Mouse (Mus musculus) ovary, postnatal 36 days (tissue): ENCODE results near the gene Trim67.

Source experiments
- DNase-seq: peaks from one replicate; pipeline ENCODE4 v3.0.0; 2022; ENCODE audit warnings: low spot score, mixed read lengths

Trim67 gene

GRCm38 (mm10) chr8:124794486-124794780, 1.5 kb downstream of the Trim67 start:
- DNase-seq: peak; percentile 49

- no peak for DNase-seq
These were observed 3.0 kb downstream of the Trim67 start for GRCm38 (mm10) chr8:124795781-124796488.

- no peak for DNase-seq
These were observed 7.7 kb downstream of the Trim67 start for GRCm38 (mm10) chr8:124800542-124800941.

- no peak for DNase-seq
These were observed 11.2 kb downstream of the Trim67 start for GRCm38 (mm10) chr8:124803824-124804702.

- DNase-seq: no peak
These were observed 13.1 kb downstream of the Trim67 start for GRCm38 (mm10) chr8:124805990-124806389.

GRCm38 (mm10) chr8:124809419-124809818, 16.5 kb downstream of the Trim67 start:
- no peak for DNase-seq

GRCm38 (mm10) chr8:124810056-124810610, 17.2 kb downstream of the Trim67 start:
- no peak for DNase-seq

GRCm38 (mm10) chr8:124810689-124811394, 17.9 kb downstream of the Trim67 start:
- no peak for DNase-seq

- no peak for DNase-seq
These were observed 20.4 kb downstream of the Trim67 start for GRCm38 (mm10) chr8:124813326-124813725.

GRCm38 (mm10) chr8:124815870-124816269, 23.0 kb downstream of the Trim67 start:
- no peak for DNase-seq

GRCm38 (mm10) chr8:124816866-124817265, 24.0 kb downstream of the Trim67 start:
- DNase-seq: no peak

- no peak for DNase-seq
These were observed 24.5 kb downstream of the Trim67 start for GRCm38 (mm10) chr8:124817361-124817760.

GRCm38 (mm10) chr8:124819612-124820115, 26.8 kb downstream of the Trim67 start:
- no peak for DNase-seq

GRCm38 (mm10) chr8:124820125-124820524, 27.2 kb downstream of the Trim67 start:
- no peak for DNase-seq

GRCm38 (mm10) chr8:124823497-124823896, 30.6 kb downstream of the Trim67 start:
- no peak for DNase-seq

GRCm38 (mm10) chr8:124826658-124827057, 33.8 kb downstream of the Trim67 start:
- peak; percentile 31 for DNase-seq

- DNase-seq: peak; percentile 22
These were observed 34.5 kb downstream of the Trim67 start for GRCm38 (mm10) chr8:124827387-124827786.

- DNase-seq: no peak
These were observed 35.8 kb downstream of the Trim67 start for GRCm38 (mm10) chr8:124828561-124829240.

GRCm38 (mm10) chr8:124830050-124830449, 37.2 kb downstream of the Trim67 start:
- no peak for DNase-seq

GRCm38 (mm10) chr8:124831531-124831930, 38.6 kb downstream of the Trim67 start:
- DNase-seq: no peak

GRCm38 (mm10) chr8:124831941-124832340, 39.0 kb downstream of the Trim67 start:
- no peak for DNase-seq
